Mouse (Mus musculus) forebrain, embryonic 11.5 days (tissue): Measurements from ENCODE around the gene Guca1a. TPM values are rescaled to one million over a fixed set of nuclear protein-coding genes. Genes with fewer than 3 reads are reported as not detected.

ENCODE experiments used
- ATAC-seq: fragments of 200-750 bp; cut with Nextera tagmentation; replicated peaks from 2 replicates; pipeline ENCODE4 v1.8.0; 2017; ENCODE audit warnings: moderate TSS enrichment; ENCODE audit not compliant: low FRiP score
- DNase-seq: peaks from one replicate; pipeline ENCODE4 v3.0.0-alpha.2; 2017; ENCODE audit warnings: low spot score
- H3K27ac ChIP-seq: fragments of 300-500 bp; sonication (generic); 2 replicates; pipeline ENCODE4 v1.5.1; 2014; ENCODE audit warnings: low read depth, low read length
- H3K27me3 ChIP-seq: fragments of 300-500 bp; sonication (generic); 2 replicates; pipeline ENCODE4 v1.6.1; 2014; ENCODE audit warnings: mild to moderate bottlenecking, low read length, mixed read lengths; ENCODE audit not compliant: control insufficient read depth, insufficient read depth
- H3K36me3 ChIP-seq: fragments of 300-500 bp; sonication (generic); 2 replicates; pipeline ENCODE4 v1.6.1; 2014; ENCODE audit warnings: mild to moderate bottlenecking, low read length, moderate library complexity, mixed read lengths; ENCODE audit not compliant: control insufficient read depth, insufficient read depth
- H3K4me1 ChIP-seq: fragments of 300-500 bp; sonication (generic); replicated peaks from 2 replicates; pipeline ENCODE4 v1.6.1; 2014; ENCODE audit warnings: low read length, mixed read lengths; ENCODE audit not compliant: control insufficient read depth, insufficient read depth
- H3K4me2 ChIP-seq: fragments of 300-500 bp; sonication (generic); 2 replicates; pipeline ENCODE4 v1.6.1; 2014; ENCODE audit warnings: low read depth, mild to moderate bottlenecking, low read length, moderate library complexity, mixed read lengths; ENCODE audit not compliant: severe bottlenecking
- H3K4me3 ChIP-seq: fragments of 300-500 bp; sonication (generic); 2 replicates; pipeline ENCODE4 v1.5.1; 2014; ENCODE audit warnings: low read depth, low read length
- H3K9ac ChIP-seq: fragments of 300-500 bp; sonication (generic); 2 replicates; pipeline ENCODE4 v1.6.1; 2014; ENCODE audit warnings: low read length
- H3K9me3 ChIP-seq: fragments of 300-500 bp; sonication (generic); 2 replicates; pipeline ENCODE4 v1.6.1; 2016; ENCODE audit warnings: low read length, mixed read lengths; ENCODE audit not compliant: control insufficient read depth
- WGBS: fragments of 180-500 bp; shearing (Covaris S2); extraction: QIAGEN DNeasy Blood & Tissue Kit; methylation state at CpG from one replicate; pipeline ENCODE4 v1.1.7; 2014; 5-methylcytosine and 5-hydroxymethylcytosine counted together
- polyA plus RNA-seq: library from polyadenylated mRNA; unstranded; fragments of >200 nt; fragmentation: Nextera tagmentation; extraction: Ambion mirVana; gene quantifications from 2 replicates; pipeline ENCODE4 v1.2.1, GENCODE M21; 2014

Guca1a gene
- polyA plus RNA-seq, 1 experiment from 2014 or later: 1.3 TPM

DNA sequence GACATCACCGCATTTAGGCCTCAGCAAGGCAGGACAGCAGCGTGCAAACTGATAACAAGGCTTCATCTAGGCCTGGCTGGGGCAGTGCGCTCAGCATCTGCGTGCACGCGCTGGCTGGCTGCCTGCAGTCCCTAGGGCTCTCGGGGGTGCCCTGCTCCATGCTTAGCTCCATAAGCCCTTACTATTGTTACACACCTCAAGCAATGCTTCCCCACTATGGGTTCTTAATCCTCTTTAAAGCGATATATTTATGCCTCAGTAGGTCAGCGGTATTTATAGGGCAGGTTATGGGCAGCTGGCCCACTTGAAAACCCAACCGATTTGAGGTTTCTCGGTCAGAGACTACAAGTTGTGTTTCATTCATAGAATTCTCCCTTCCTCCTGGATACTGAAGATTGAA lies 18.5 kb downstream of the Guca1a start:
- Histone ChIP-seq H3K36me3 (no peaks in the 10 kb centered on the region; the same call in 1 of the 2 replicates), H3K27me3 (no peaks in the 10 kb centered on the region), H3K4me1 (0 out of 2 replicates have a peak, but pooled peaks cover 3% of the 10 kb centered on the region), H3K4me2 (no peak overlapping the region), H3K27ac (no peak overlapping the region), H3K9me3 (no peaks in the 10 kb centered on the region; the same call in 1 of the 2 replicates), H3K4me3 (no peak overlapping the region), H3K9ac (no peak overlapping the region)
- ATAC-seq (no peak), DNase-seq (no peak)
- 44% methylated on average over 11 of the region's 11 CpGs for WGBS

DNA sequence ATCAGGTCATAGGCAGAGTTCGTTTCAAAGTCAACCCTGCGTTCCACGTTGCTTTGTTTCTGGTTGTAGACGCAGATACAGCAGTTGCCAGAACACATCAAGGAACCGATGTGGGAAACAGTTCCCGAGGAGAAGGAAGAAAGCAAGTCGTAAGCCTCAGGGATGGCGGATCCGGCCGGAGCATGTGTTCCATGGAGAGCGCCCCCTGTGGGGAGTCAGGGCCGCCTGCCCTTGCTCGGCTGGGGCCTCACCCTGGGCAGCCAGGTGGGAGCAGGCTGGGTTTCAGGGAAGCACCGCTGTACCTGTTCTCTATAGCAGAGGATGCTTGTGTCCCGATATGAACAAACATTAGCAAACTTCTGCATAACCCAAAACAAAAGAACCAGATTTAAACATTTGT lies 22.3 kb downstream of the Guca1a start:
- H3K4me1 ChIP-seq: 0 out of 2 replicates have a peak, but pooled peaks cover 3% of the 10 kb centered on the region
- H3K27me3 ChIP-seq: no peaks in the 10 kb centered on the region
- H3K9ac ChIP-seq: no peak overlapping the region
- H3K27ac ChIP-seq: no peak overlapping the region
- H3K4me2 ChIP-seq: no peak overlapping the region
- DNase-seq (no peak), ATAC-seq (no peak)
- H3K4me3 ChIP-seq: no peak overlapping the region
- no peaks in the 10 kb centered on the region; the same call in none of the 2 replicates for H3K36me3 ChIP-seq
- 81% methylated on average over 15 of the region's 15 CpGs for WGBS
- no peaks in the 10 kb centered on the region for H3K9me3 ChIP-seq

DNA sequence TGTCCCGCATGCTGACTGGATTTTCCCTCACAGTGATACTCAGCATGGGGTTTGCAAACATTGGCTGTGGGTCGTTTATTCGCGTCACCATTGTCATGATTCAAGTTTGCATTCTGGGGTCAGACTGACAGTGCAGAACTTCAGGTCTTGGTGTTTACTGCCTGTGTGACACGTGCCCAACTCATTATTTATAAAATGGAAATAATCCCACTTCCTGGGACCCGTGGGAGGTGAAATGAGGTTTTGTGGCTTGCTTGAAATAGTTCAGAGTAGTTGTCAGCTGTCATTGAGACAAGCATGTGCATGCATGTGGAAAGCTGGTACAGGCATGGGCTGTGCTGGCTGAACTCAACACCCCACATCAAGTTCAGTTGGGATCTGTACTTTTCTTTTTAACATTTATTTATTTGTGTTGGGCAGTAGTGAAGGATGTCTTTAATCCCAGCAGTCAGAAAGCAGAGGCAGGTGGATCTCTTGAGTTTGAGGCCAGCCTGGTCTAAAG lies 23.6 kb downstream of the Guca1a start:
- Histone ChIP-seq H3K9ac (no peak overlapping the region), H3K27ac (no peak overlapping the region), H3K27me3 (no peaks in the 10 kb centered on the region), H3K4me1 (0 out of 2 replicates have a peak, but pooled peaks cover 1% of the 10 kb centered on the region), H3K9me3 (no peaks in the 10 kb centered on the region), H3K4me3 (no peak overlapping the region), H3K4me2 (no peak overlapping the region), H3K36me3 (no peaks in the 10 kb centered on the region; the same call in none of the 2 replicates)
- DNase-seq (no peak), ATAC-seq (no peak)
- WGBS: 89% methylated on average over 6 of the region's 6 CpGs

DNA sequence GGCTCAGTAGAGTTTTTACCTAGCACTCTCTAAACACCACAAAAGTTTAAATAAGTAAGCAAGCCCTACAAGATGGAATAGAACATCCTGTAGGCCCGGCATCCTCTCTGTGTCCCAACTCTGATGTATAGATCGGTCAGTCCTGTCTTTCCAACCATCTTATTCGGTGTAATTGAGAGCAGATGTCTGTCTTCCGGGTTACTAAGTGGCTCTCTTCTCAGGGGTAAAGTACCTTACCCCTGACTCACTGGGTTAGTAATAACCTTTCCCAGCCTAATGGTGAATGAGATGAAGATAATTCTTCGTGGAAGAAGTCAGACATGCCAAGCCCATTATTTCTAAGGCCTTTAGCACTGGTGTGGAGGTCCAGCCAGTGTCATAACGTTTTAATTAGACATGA lies 26.4 kb downstream of the Guca1a start:
- no peak overlapping the region for H3K9ac ChIP-seq
- no peaks in the 10 kb centered on the region for H3K27me3 ChIP-seq
- ATAC-seq (no peak), DNase-seq (no peak)
- H3K4me2 ChIP-seq: no peak overlapping the region
- WGBS: 83% methylated on average over 6 of the region's 6 CpGs
- H3K4me1 ChIP-seq: peaks cover 2% of the 10 kb centered on the region; the same call in 1 of the 2 replicates
- no peak overlapping the region for H3K27ac ChIP-seq
- no peak overlapping the region for H3K4me3 ChIP-seq
- no peaks in the 10 kb centered on the region; the same call in none of the 2 replicates for H3K36me3 ChIP-seq
- H3K9me3 ChIP-seq: no peaks in the 10 kb centered on the region

DNA sequence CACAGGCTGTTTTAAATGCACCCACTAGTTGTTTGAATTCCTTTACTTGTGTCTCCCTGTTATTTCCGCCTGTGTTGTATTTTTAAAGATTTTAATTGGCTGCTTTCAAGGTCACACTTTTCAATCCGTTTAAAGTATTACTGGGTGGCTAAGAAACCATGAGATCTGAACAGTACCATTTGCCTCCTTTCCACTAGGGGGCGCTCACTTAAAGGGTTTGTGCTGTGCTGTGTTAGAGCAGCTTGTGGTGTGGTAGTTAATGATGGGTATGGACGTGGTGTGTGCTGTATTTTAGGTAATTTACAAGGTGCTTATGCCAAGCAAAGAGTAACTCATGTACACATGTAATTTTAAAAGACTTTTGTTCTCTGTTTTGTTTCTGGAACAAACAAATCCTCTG lies 28.9 kb downstream of the Guca1a start:
- 11% methylated on average over 4 of the region's 4 CpGs for WGBS
- DNase-seq: peak; percentile 65
- no peak overlapping the region for H3K4me2 ChIP-seq
- no peak overlapping the region for H3K9ac ChIP-seq
- no peaks in the 10 kb centered on the region; the same call in none of the 2 replicates for H3K36me3 ChIP-seq
- no peak for ATAC-seq
- no peaks in the 10 kb centered on the region; the same call in 1 of the 2 replicates for H3K27me3 ChIP-seq
- no peaks in the 10 kb centered on the region for H3K9me3 ChIP-seq
- H3K4me1 ChIP-seq: peaks cover 2% of the 10 kb centered on the region; the same call in 1 of the 2 replicates
- no peak overlapping the region for H3K27ac ChIP-seq
- H3K4me3 ChIP-seq: no peak overlapping the region

DNA sequence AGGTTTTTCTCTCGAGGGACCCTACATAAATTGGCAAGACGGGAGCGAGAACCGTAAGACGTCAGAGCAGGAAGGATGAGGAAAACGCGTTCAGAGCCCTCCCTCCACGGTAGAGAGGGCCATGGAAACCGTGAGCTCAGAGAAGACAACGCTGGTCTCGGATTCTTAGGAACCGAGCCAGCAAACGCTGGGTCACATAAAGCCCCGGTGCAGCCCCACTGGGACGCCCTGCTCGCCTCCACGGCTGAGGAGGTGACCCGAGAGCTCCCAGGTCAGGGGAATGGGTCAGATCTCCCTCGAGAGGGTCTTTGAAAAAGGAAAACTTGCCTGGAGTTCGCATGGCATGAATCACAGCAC lies 31.3 kb downstream of the Guca1a start:
- Histone ChIP-seq H3K27me3 (no peaks in the 10 kb centered on the region; the same call in 1 of the 2 replicates), H3K4me3 (peak overlapping the region; percentile 81), H3K4me2 (peak overlapping the region; percentile 89), H3K9me3 (no peaks in the 10 kb centered on the region), H3K9ac (peak overlapping the region; percentile 72), H3K4me1 (peaks cover 2% of the 10 kb centered on the region; the same call in 1 of the 2 replicates), H3K36me3 (no peaks in the 10 kb centered on the region), H3K27ac (no peak overlapping the region)
- WGBS: 3% methylated on average over 20 of the region's 20 CpGs
- no peak for DNase-seq
- ATAC-seq: peak; percentile 34

DNA sequence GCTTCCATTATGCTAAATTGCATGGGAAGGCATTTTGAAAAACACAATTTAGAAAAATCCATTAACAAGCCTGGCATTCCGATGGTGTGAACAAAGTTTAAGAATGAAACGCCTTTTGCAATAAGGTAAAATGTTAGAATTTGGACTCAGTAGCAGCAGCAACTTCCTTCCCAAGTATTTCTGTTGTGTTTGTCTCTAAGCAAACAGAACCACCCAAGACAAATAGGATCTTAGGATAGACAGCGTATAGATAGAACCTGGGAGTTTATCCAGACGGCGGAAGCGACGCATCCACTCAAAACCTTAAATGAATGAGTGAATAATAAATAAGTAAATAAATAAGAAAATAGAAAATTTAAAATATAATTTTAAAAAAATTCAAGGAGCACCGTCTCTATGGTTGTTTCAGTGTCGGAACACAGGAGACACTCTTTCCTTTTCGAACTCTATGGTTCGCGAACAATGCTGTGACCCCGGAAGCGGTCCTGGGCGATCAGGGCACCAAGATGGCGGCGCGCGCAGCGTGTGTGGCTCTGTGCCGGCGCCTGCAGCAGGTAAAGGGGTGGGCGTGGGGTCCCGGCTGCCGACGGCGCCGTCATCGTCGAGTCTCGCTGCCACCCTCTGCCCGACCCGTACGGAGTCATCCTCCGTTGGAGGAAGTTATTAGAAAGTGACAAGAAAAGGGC lies 31.8 kb downstream of the Guca1a start, which contains the start of gene Mrps10:
Gene Mrps10, plus strand, starts transcription at position 487 of the 686 bp plus-strand sequence.
- no peak within 1 kb of the TSS for H3K27ac ChIP-seq
- WGBS: 4% methylated on average over 35 of the region's 35 CpGs
- H3K4me2 ChIP-seq: peak within 1 kb of the TSS; percentile 89
- H3K36me3 ChIP-seq: no peaks in the 10 kb centered on the region
- H3K4me1 ChIP-seq: peaks cover 2% of the 10 kb centered on the region; the same call in 1 of the 2 replicates
- H3K9me3 ChIP-seq: no peaks in the 10 kb centered on the region
- peak; percentile 93 for DNase-seq
- peak within 1 kb of the TSS; percentile 72 for H3K9ac ChIP-seq
- peak; percentile 92 for ATAC-seq
- H3K4me3 ChIP-seq: peak within 1 kb of the TSS; percentile 81
- H3K27me3 ChIP-seq: no peaks in the 10 kb centered on the region; the same call in 1 of the 2 replicates

DNA sequence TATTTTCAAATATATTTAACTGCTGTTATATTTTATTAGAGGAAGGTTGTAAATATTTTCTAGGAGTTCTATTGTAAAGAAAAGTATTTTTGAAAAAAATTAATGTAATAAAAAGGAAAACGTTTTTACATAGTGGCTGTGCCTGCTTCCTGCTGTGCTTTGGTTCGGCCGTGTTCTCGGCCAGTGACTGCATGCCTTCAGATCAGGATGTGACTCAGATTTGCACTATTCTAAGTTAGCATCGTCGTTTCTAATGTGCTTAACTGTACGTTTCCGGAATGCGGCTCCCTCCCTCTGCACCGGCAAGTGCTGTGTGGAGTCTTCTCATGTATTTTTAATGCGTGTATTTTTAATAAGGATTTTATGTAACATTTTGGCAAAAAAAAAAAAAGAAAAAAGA lies 39.0 kb downstream of the Guca1a start:
- WGBS: 85% methylated on average over 11 of the region's 11 CpGs
- Histone ChIP-seq H3K4me3 (no peak overlapping the region), H3K4me1 (no peaks in the 10 kb centered on the region), H3K4me2 (no peak overlapping the region), H3K9me3 (no peaks in the 10 kb centered on the region), H3K36me3 (no peaks in the 10 kb centered on the region), H3K27me3 (no peaks in the 10 kb centered on the region), H3K27ac (no peak overlapping the region), H3K9ac (no peak overlapping the region)
- ATAC-seq: no peak
- no peak for DNase-seq
